Comparison of ENCODE assay signal across 32 mouse cellular contexts in the genomic region with DNA sequence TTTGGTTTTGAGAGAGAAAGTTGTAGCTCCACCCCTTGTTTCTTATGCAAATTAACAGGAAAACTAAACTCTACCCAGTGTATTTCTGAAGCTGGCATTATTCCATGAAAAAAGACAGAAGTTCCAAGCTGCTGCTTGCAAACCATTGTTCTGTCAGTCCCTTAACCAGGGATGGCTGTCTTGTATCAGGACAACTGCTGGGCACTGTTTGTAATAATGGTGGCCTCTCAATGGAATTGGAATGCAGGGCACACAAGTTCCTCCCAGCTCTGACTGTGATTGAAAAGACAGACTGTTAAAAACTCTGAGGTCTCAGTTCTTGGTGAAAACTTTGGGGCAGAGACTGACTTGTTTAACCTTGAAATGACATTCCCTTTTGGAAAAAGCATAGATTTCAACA.
DNase-seq lines count a peak whose midpoint lies in the region; ATAC-seq and TF ChIP-seq lines count a peak whose summit lies in the region.
"Had no signal": no experiment of that assay in that cellular context is flagged by ENCODE, and none has a peak within 500 bp of the region (broad histone marks: within the 10 kb centered on the region; RNA-seq: fewer than 3 reads in every experiment).

No protein-coding gene starts in this region.

- no peaks in the 10 kb centered on the region for H3K4me1 ChIP-seq in forebrain, embryonic 13.5 days
- no peaks in the 10 kb centered on the region for H3K4me1 ChIP-seq in forebrain, postnatal 0 days (ENCODE audit: insufficient read depth)
- no peaks in the 10 kb centered on the region for H3K4me1 ChIP-seq in lung, embryonic 14.5 days (ENCODE audit: insufficient read depth)
- H3K4me1 ChIP-seq: embryonic facial prominence, embryonic 13.5 days; heart, embryonic 10.5 days; heart, embryonic 15.5 days; liver, embryonic 12.5 days; neural tube, embryonic 12.5 days had no signal

- H3K27me3 ChIP-seq in forebrain, embryonic 13.5 days, result no peaks in the 10 kb centered on the region
- H3K27me3 ChIP-seq in forebrain, postnatal 0 days (ENCODE audit: insufficient read depth, low read length), result no peaks in the 10 kb centered on the region
- H3K27me3 ChIP-seq in lung, embryonic 14.5 days (ENCODE audit: insufficient read depth, low read length), result no peaks in the 10 kb centered on the region
- H3K27me3 ChIP-seq: CH12.LX; embryonic facial prominence, embryonic 13.5 days; heart, embryonic 15.5 days; liver, embryonic 12.5 days; neural tube, embryonic 12.5 days had no signal

- no peaks in the 10 kb centered on the region for H3K36me3 ChIP-seq in forebrain, embryonic 13.5 days (ENCODE audit: poor library complexity, severe bottlenecking)
- H3K36me3 ChIP-seq in forebrain, postnatal 0 days (ENCODE audit: insufficient read depth), result no peaks in the 10 kb centered on the region
- no peaks in the 10 kb centered on the region for H3K36me3 ChIP-seq in lung, embryonic 14.5 days (ENCODE audit: insufficient read depth)
- H3K36me3 ChIP-seq: embryonic facial prominence, embryonic 13.5 days; G1E; heart, embryonic 10.5 days; heart, embryonic 15.5 days; liver, embryonic 12.5 days; neural tube, embryonic 12.5 days had no signal

- no peak overlapping the region for H3K4me3 ChIP-seq in forebrain, embryonic 13.5 days
- no peak overlapping the region for H3K4me3 ChIP-seq in forebrain, postnatal 0 days (ENCODE audit: low read depth, low read length)
- H3K4me3 ChIP-seq in lung, embryonic 14.5 days (ENCODE audit: low read depth, low read length), result no peak overlapping the region
- H3K4me3 ChIP-seq: embryonic facial prominence, embryonic 13.5 days; erythroblast, embryonic 14.5 days; heart, embryonic 10.5 days; heart, embryonic 15.5 days; liver, embryonic 12.5 days; neural tube, embryonic 12.5 days had no signal

- no peak overlapping the region for H3K9ac ChIP-seq in forebrain, embryonic 13.5 days
- H3K9ac ChIP-seq in forebrain, postnatal 0 days, result no peak overlapping the region
- no peak overlapping the region for H3K9ac ChIP-seq in lung, embryonic 14.5 days
- H3K9ac ChIP-seq: embryonic facial prominence, embryonic 13.5 days; heart, embryonic 15.5 days; liver, embryonic 12.5 days; liver, postnatal 0 days; neural tube, embryonic 12.5 days had no signal

- H3K9me3 ChIP-seq in forebrain, embryonic 13.5 days (replicated peaks), result no peaks in the 10 kb centered on the region
- H3K9me3 ChIP-seq in forebrain, postnatal 0 days (ENCODE audit: low read length), result no peaks in the 10 kb centered on the region
- H3K9me3 ChIP-seq in lung, embryonic 14.5 days (ENCODE audit: low read depth, low read length), result no peaks in the 10 kb centered on the region
- H3K9me3 ChIP-seq: embryonic facial prominence, embryonic 13.5 days; G1E; heart, embryonic 10.5 days; heart, embryonic 15.5 days; liver, embryonic 12.5 days; neural tube, embryonic 12.5 days had no signal

- peak; percentile 53; the same call in 1 of the 2 replicates for ATAC-seq in forebrain, embryonic 13.5 days
- ATAC-seq in forebrain, postnatal 0 days, result no peak
- ATAC-seq in lung, embryonic 14.5 days (ENCODE audit: insufficient read depth), result no peak
- ATAC-seq: intestine, postnatal 0 days; liver, embryonic 12.5 days; liver, postnatal 0 days had no signal

- no peak overlapping the region for H3K4me2 ChIP-seq in forebrain, embryonic 13.5 days
- H3K4me2 ChIP-seq in forebrain, postnatal 0 days (ENCODE audit: low read depth), result no peak overlapping the region
- H3K4me2 ChIP-seq in lung, embryonic 14.5 days, result no peak overlapping the region
- H3K4me2 ChIP-seq: embryonic facial prominence, embryonic 13.5 days; heart, embryonic 15.5 days; liver, embryonic 12.5 days; neural tube, embryonic 12.5 days had no signal

- no peak overlapping the region for H3K27ac ChIP-seq in forebrain, embryonic 13.5 days
- no peak overlapping the region for H3K27ac ChIP-seq in forebrain, postnatal 0 days (ENCODE audit: low read depth, low read length)
- no peak overlapping the region for H3K27ac ChIP-seq in lung, embryonic 14.5 days (ENCODE audit: low read depth)
- H3K27ac ChIP-seq: embryonic facial prominence, embryonic 13.5 days; heart, embryonic 10.5 days; heart, embryonic 15.5 days; liver, embryonic 12.5 days; macrophage; neural tube, embryonic 12.5 days had no signal

- TF ChIP-seq CTCF in forebrain, postnatal 0 days (IDR thresholded peaks at IDR 0.05; ENCODE audit: low read depth), result no peak
- TF ChIP-seq CTCF in lung, embryonic 14.5 days (IDR thresholded peaks at IDR 0.05; ENCODE audit: low read depth), result no peak

- peak; percentile 22 for DNase-seq in embryo, embryonic 10.5 days (ENCODE audit: low spot score)
- DNase-seq in embryo, embryonic 10 days (ENCODE audit: low spot score), result no peak
- no peak for DNase-seq in forebrain, postnatal 0 days
- DNase-seq in lung, embryonic 14.5 days, result peak; percentile 5
- DNase-seq in lung, adult 18-20 months, result no peak
- peak; percentile 3 for DNase-seq in ES-CJ7 (ENCODE audit: low read depth, low spot score)
- no peak for DNase-seq in thymus, postnatal 25 days
- DNase-seq: adrenal gland, postnatal 14 days; cerebellum, adult 11-12 months; cerebellum, adult 9-11 months; gastrocnemius, postnatal 25 days; heart, adult 11 months; kidney, adult 9 months; kidney, postnatal 10 days; layer of hippocampus, postnatal 36 days; left cerebral cortex, postnatal 4 days; liver, postnatal 0 days; lung, postnatal 10 days; right cerebral cortex, adult 18-20 months; spleen, adult 18-20 months; thymus, postnatal 14 days had no signal

Comparison
In these comparisons a context has a peak if more than half of its experiments do, and no peak if none do; other contexts are left out.
1. DNase-seq: peak in embryo, embryonic 10.5 days (single experiment), lung, embryonic 14.5 days (single experiment) and ES-CJ7 (single experiment); none in embryo, embryonic 10 days (single experiment), forebrain, postnatal 0 days (single experiment), lung, adult 18-20 months (0 of 2) and thymus, postnatal 25 days (single experiment).